Mouse (Mus musculus) erythroblast, embryonic 14.5 days (primary cell): Measurements from ENCODE around the gene Prune2.

Source experiments
- GATA1 ChIP-seq: IDR thresholded peaks from 2 replicates; pipeline ENCODE4 v1.6.1; 2012; ENCODE audit warnings: low read length, inconsistent platforms, mixed read lengths
- TAL1 ChIP-seq: IDR thresholded peaks from 3 replicates; pipeline ENCODE4 v1.6.1; 2012; ENCODE audit warnings: low read length, inconsistent platforms, mixed read lengths

- TF ChIP-seq GATA1 (no peak), TAL1 (no peak)
Measured at GRCm38 (mm10) chr19:17150064-17150463, 194.1 kb downstream of the Prune2 start.
